Mouse (Mus musculus): ENCODE measurements around the gene Adam19.

GRCm38 (mm10) chr11:46076442-46077158 lies 20.8 kb downstream of the Adam19 start:
- TF ChIP-seq TAL1 (IDR thresholded peaks at IDR 0.05; ENCODE audit: low read length) (no peak), GATA1 (IDR thresholded peaks at IDR 0.05; ENCODE audit: low read length) (no peak)
